Mouse (Mus musculus) thymus, adult 2 months (tissue): ENCODE measurements around the gene Dld.

ENCODE experiments used
- CTCF ChIP-seq: fragments of 200-500 bp; IDR thresholded peaks from 2 replicates; pipeline ENCODE4 v1.5.1; 2012; ENCODE audit warnings: mild to moderate bottlenecking, control low read depth, low read length, moderate library complexity, borderline replicate concordance; ENCODE audit not compliant: control insufficient read depth, poor library complexity, insufficient read depth; ENCODE audit errors: extremely low read depth
- POLR2A ChIP-seq: fragments of 200-500 bp; IDR thresholded peaks from 2 replicates; pipeline ENCODE4 v1.6.1; 2012; ENCODE audit warnings: mild to moderate bottlenecking, low read length, control low read depth, moderate library complexity; ENCODE audit not compliant: control insufficient read depth, poor library complexity, insufficient read depth; ENCODE audit errors: extremely low read depth

DNA sequence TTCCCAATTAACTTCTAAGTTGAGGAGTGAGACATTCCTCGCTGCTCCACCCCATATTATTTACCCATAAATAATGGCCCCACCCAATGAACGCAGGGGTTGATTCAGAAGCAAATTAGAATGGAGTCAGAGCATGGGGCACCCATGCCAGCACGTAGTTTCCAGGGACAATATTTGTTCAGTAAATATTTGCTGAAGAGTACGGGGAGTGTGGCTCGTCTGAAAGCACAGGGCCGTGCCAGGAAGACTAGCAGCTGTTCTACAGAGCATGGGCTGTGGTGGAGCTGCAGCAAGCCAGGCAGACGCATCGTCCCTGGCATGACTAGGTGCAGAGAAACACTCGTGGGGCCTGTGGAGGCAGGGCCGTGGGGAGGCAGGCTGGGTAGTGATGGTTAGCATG lies 56.7 kb downstream of the Dld start:
- no peak for TF ChIP-seq POLR2A
- no peak for TF ChIP-seq CTCF
